29 mouse cellular contexts compared by ENCODE assay signal in the genomic region with DNA sequence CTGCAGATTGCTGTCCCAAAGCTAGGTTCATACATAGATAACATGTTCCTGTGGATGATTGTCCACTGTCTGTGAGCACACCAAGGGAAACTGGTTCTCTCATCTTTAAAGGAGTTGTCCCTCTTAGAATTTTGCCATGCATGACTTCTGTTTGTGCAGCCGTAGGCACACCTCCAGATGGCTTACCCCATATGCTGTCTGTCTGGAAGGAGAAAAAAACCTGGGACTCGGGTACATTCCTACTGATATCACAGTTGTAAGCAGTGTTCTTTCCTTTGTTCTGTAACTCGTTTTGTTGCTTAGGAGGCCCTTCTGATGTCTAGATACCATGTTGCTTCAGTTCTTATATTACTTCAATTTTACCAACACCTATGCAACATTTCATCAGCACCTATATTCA.
DNase-seq lines count a peak whose midpoint lies in the region; ATAC-seq and TF ChIP-seq lines count a peak whose summit lies in the region.
"Had no signal": no experiment of that assay in that cellular context is flagged by ENCODE, and none has a peak within 500 bp of the region (broad histone marks: within the 10 kb centered on the region; RNA-seq: fewer than 3 reads in every experiment).

No protein-coding gene starts in this region.

- H3K4me2 ChIP-seq in hindbrain, postnatal 0 days (ENCODE audit: low read depth, low read length): no peak overlapping the region
- no peak overlapping the region for H3K4me2 ChIP-seq in hindbrain, embryonic 11.5 days (replicated peaks; ENCODE audit: low read depth, low read length)
- H3K4me2 ChIP-seq: heart, embryonic 12.5 days; liver, embryonic 13.5 days; midbrain, embryonic 13.5 days had no signal

- H3K4me1 ChIP-seq in hindbrain, postnatal 0 days (ENCODE audit: insufficient read depth, low read length): no peaks in the 10 kb centered on the region
- no peaks in the 10 kb centered on the region for H3K4me1 ChIP-seq in hindbrain, embryonic 11.5 days (replicated peaks; ENCODE audit: control insufficient read depth, insufficient read depth, low read length)
- H3K4me1 ChIP-seq: embryonic facial prominence, embryonic 10.5 days; liver, embryonic 13.5 days; megakaryocyte, embryonic 14.5 days; midbrain, embryonic 13.5 days had no signal

- no peaks in the 10 kb centered on the region for H3K36me3 ChIP-seq in hindbrain, postnatal 0 days (ENCODE audit: insufficient read depth, low read length)
- H3K36me3 ChIP-seq in hindbrain, embryonic 11.5 days (ENCODE audit: control insufficient read depth, insufficient read depth, low read length): no peaks in the 10 kb centered on the region
- H3K36me3 ChIP-seq: embryonic facial prominence, embryonic 10.5 days; G1E; heart, embryonic 12.5 days; hindbrain, embryonic 10.5 days; liver, embryonic 13.5 days; midbrain, embryonic 13.5 days had no signal

- no peak for TF ChIP-seq CTCF in hindbrain, postnatal 0 days (IDR thresholded peaks at IDR 0.05; ENCODE audit: low read depth)
- TF ChIP-seq CTCF in brain, embryonic 14.5 days (IDR thresholded peaks at IDR 0.05; ENCODE audit: borderline replicate concordance, extremely low read depth, insufficient read depth, insufficient read length): no peak

- no peaks in the 10 kb centered on the region for H3K9me3 ChIP-seq in hindbrain, postnatal 0 days (ENCODE audit: low read length)
- H3K9me3 ChIP-seq in hindbrain, embryonic 11.5 days (ENCODE audit: control insufficient read depth, low read length): no peaks in the 10 kb centered on the region
- H3K9me3 ChIP-seq: embryonic facial prominence, embryonic 10.5 days; G1E; heart, embryonic 12.5 days; hindbrain, embryonic 10.5 days; liver, embryonic 13.5 days; megakaryocyte, embryonic 14.5 days; midbrain, embryonic 13.5 days had no signal

- no peak overlapping the region for H3K4me3 ChIP-seq in hindbrain, postnatal 0 days (ENCODE audit: low read length)
- H3K4me3 ChIP-seq in hindbrain, embryonic 11.5 days (ENCODE audit: low read depth, low read length): no peak overlapping the region
- H3K4me3 ChIP-seq: embryonic facial prominence, embryonic 10.5 days; heart, embryonic 12.5 days; hindbrain, embryonic 10.5 days; liver, embryonic 13.5 days; megakaryocyte, embryonic 14.5 days; midbrain, embryonic 13.5 days had no signal

- TF ChIP-seq POLR2A in brain, embryonic 14.5 days (IDR thresholded peaks at IDR 0.05; ENCODE audit: borderline replicate concordance, extremely low read depth, insufficient read depth, insufficient read length, poor library complexity, severe bottlenecking): no peak

- peak; percentile 36 to 37 for DNase-seq in cerebellum, postnatal 25 days
- peak; percentile 24 for DNase-seq in hindbrain, postnatal 0 days (ENCODE audit: low spot score)
- no peak for DNase-seq in hindbrain, embryonic 11.5 days (ENCODE audit: low spot score)
- DNase-seq in brain, embryonic 14.5 days (ENCODE audit: low read depth): peak; percentile 43
- peak; percentile 10 to 60 for DNase-seq in layer of hippocampus, adult 8-10 months (ENCODE audit: low spot score in 2 of 2)
- DNase-seq in kidney, postnatal 4 days: no peak
- no peak for DNase-seq in gastrocnemius, adult 18-20 months (ENCODE audit: low spot score)
- DNase-seq: adrenal gland, adult 8-10 months; B cell, adult 2 months; gastrocnemius, postnatal 25 days; heart, adult 18-20 months; heart, postnatal 10 days; kidney, adult 2 months; liver, embryonic 13.5 days; lung, adult 2 months; right cerebral cortex, postnatal 14 days; spleen, adult 18-20 months; thymus, postnatal 14 days had no signal

- no peak overlapping the region for H3K9ac ChIP-seq in hindbrain, postnatal 0 days (replicated peaks; ENCODE audit: low read length)
- no peak overlapping the region for H3K9ac ChIP-seq in hindbrain, embryonic 11.5 days (ENCODE audit: low read depth, low read length)
- H3K9ac ChIP-seq: heart, embryonic 12.5 days; liver, embryonic 13.5 days; midbrain, embryonic 13.5 days had no signal

- no peak overlapping the region for H3K27ac ChIP-seq in hindbrain, postnatal 0 days
- no peak overlapping the region for H3K27ac ChIP-seq in hindbrain, embryonic 11.5 days (ENCODE audit: low read depth, low read length)
- H3K27ac ChIP-seq: embryonic facial prominence, embryonic 10.5 days; hindbrain, embryonic 10.5 days; kidney, postnatal 0 days; liver, embryonic 13.5 days; midbrain, embryonic 13.5 days had no signal

- WGBS in hindbrain, postnatal 0 days: 66% methylated on average over 3 of the region's 3 CpGs
- 78% methylated on average over 3 of the region's 3 CpGs for WGBS in hindbrain, embryonic 11.5 days

- no peaks in the 10 kb centered on the region for H3K27me3 ChIP-seq in hindbrain, postnatal 0 days (ENCODE audit: insufficient read depth, low read length)
- no peaks in the 10 kb centered on the region for H3K27me3 ChIP-seq in hindbrain, embryonic 11.5 days (ENCODE audit: control insufficient read depth, insufficient read depth, low read length)
- H3K27me3 ChIP-seq: CH12.LX; heart, embryonic 12.5 days; liver, embryonic 13.5 days; megakaryocyte, embryonic 14.5 days; midbrain, embryonic 13.5 days had no signal

- no peak for ATAC-seq in cerebellum, adult (ENCODE audit: insufficient number of reproducible peaks, low FRiP score, low TSS enrichment)
- ATAC-seq in hindbrain, postnatal 0 days: no peak
- ATAC-seq in hindbrain, embryonic 11.5 days (ENCODE audit: low FRiP score): no peak
- ATAC-seq: inflammation-experienced regulatory T-cells, adult 6 months; midbrain, embryonic 13.5 days; Patski had no signal

Comparison
In these comparisons a context has a peak if more than half of its experiments do, and no peak if none do; other contexts are left out.
1. DNase-seq: peak in cerebellum, postnatal 25 days (2 of 2), hindbrain, postnatal 0 days (single experiment), brain, embryonic 14.5 days (single experiment) and layer of hippocampus, adult 8-10 months (2 of 2); none in hindbrain, embryonic 11.5 days (single experiment), kidney, postnatal 4 days (0 of 2) and gastrocnemius, adult 18-20 months (single experiment).